Mouse (Mus musculus) regulatory T cell (primary cell): ENCODE data around the gene Pcnx2.

ENCODE experiments used
- in situ Hi-C: fragments of 300-600 bp; cut with MboI, MseI; formaldehyde crosslinking; loops from one replicate; pipeline ENCODE4 v1.15.1; 2025; ENCODE audit warnings: high pct_unique_total_duplicates

Pcnx2 gene

GRCm38 (mm10) chr8:125716613-125717012 is 181.5 kb downstream of the Pcnx2 start:
- in situ Hi-C loops = no loop called here

GRCm38 (mm10) chr8:125716211-125716610 is 181.9 kb downstream of the Pcnx2 start:
- in situ Hi-C loops = no loop called here

GRCm38 (mm10) chr8:125711514-125711913 is 186.6 kb downstream of the Pcnx2 start:
- in situ Hi-C loops = no loop called here

GRCm38 (mm10) chr8:125709171-125709570 is 188.9 kb downstream of the Pcnx2 start:
- in situ Hi-C loops = no loop called here

- in situ Hi-C loops = no loop called here
Observed at GRCm38 (mm10) chr8:125705816-125706215, 192.3 kb downstream of the Pcnx2 start.

GRCm38 (mm10) chr8:125704434-125704833 is 193.7 kb downstream of the Pcnx2 start:
- in situ Hi-C loops = loop anchor here (5.0 kb wide), 1 partner anchor 62 kb away; no protein-coding TSS in a partner anchor

GRCm38 (mm10) chr8:125702868-125703473 is 195.1 kb downstream of the Pcnx2 start:
- in situ Hi-C loops = loop anchor here (5.0 kb wide), 1 partner anchor 61 kb away; no protein-coding TSS in a partner anchor
